Mouse (Mus musculus) brain, embryonic 14.5 days (tissue): Measurements from ENCODE around the gene Retreg1. TPM values are rescaled to one million over a fixed set of nuclear protein-coding genes. Genes with fewer than 3 reads are reported as not detected.

ENCODE experiments used
- DNase-seq: peaks from one replicate; pipeline ENCODE4 v3.0.0-alpha.2; 2011; ENCODE audit warnings: low read depth
- CTCF ChIP-seq: fragments of 200-500 bp; IDR thresholded peaks from 2 replicates; pipeline ENCODE4 v1.5.1; 2012; ENCODE audit warnings: inconsistent platforms, mild to moderate bottlenecking, moderate library complexity, borderline replicate concordance; ENCODE audit not compliant: insufficient read depth, insufficient read length; ENCODE audit errors: extremely low read depth
- POLR2A ChIP-seq: fragments of 200-500 bp; IDR thresholded peaks from 2 replicates; pipeline ENCODE4 v1.6.1; 2012; ENCODE audit warnings: mild to moderate bottlenecking, inconsistent platforms, borderline replicate concordance; ENCODE audit not compliant: poor library complexity, insufficient read depth, insufficient read length, severe bottlenecking; ENCODE audit errors: extremely low read depth
- polyA plus RNA-seq: library from polyadenylated mRNA; depleted of rRNA; stranded (reverse); fragments of >200 nt; gene quantifications from 2 replicates; pipeline ENCODE4 v1.2.3, GENCODE M21; 2012

Retreg1 gene
- polyA plus RNA-seq, 1 experiment = 8.9 TPM

- no peak for TF ChIP-seq POLR2A
- no peak for TF ChIP-seq CTCF
- no peak for DNase-seq
Observed at GRCm38 (mm10) chr15:25869129-25869528, 26.1 kb downstream of the Retreg1 start.

GRCm38 (mm10) chr15:25871470-25871869 is 28.5 kb downstream of the Retreg1 start:
- no peak for DNase-seq
- TF ChIP-seq POLR2A (no peak), CTCF (no peak)

GRCm38 (mm10) chr15:25872118-25872517 is 29.1 kb downstream of the Retreg1 start:
- no peak for TF ChIP-seq CTCF
- no peak for TF ChIP-seq POLR2A
- peak; percentile 15 for DNase-seq

- no peak for DNase-seq
- TF ChIP-seq POLR2A = no peak
- TF ChIP-seq CTCF = no peak
Observed at GRCm38 (mm10) chr15:25872657-25873056, 29.7 kb downstream of the Retreg1 start.

GRCm38 (mm10) chr15:25873536-25873935 is 30.6 kb downstream of the Retreg1 start:
- no peak for DNase-seq
- TF ChIP-seq CTCF (no peak), POLR2A (no peak)

- TF ChIP-seq CTCF (no peak), POLR2A (no peak)
- no peak for DNase-seq
Observed at GRCm38 (mm10) chr15:25876601-25877161, 33.7 kb downstream of the Retreg1 start.

GRCm38 (mm10) chr15:25877798-25878197 is 34.8 kb downstream of the Retreg1 start:
- DNase-seq = peak; percentile 7
- TF ChIP-seq POLR2A = no peak
- no peak for TF ChIP-seq CTCF

GRCm38 (mm10) chr15:25879229-25879628 is 36.2 kb downstream of the Retreg1 start:
- no peak for DNase-seq
- no peak for TF ChIP-seq POLR2A
- no peak for TF ChIP-seq CTCF

GRCm38 (mm10) chr15:25880192-25880591 is 37.2 kb downstream of the Retreg1 start:
- DNase-seq = no peak
- TF ChIP-seq POLR2A (no peak), CTCF (no peak)

GRCm38 (mm10) chr15:25882002-25882401 is 39.0 kb downstream of the Retreg1 start:
- DNase-seq = no peak
- TF ChIP-seq POLR2A (no peak), CTCF (no peak)

- no peak for TF ChIP-seq CTCF
- TF ChIP-seq POLR2A = no peak
- no peak for DNase-seq
Observed at GRCm38 (mm10) chr15:25884416-25884958, 41.5 kb downstream of the Retreg1 start.

GRCm38 (mm10) chr15:25886581-25887011 is 43.6 kb downstream of the Retreg1 start:
- TF ChIP-seq POLR2A (no peak), CTCF (no peak)
- peak; percentile 34 for DNase-seq
